Mouse (Mus musculus): ENCODE data around the gene Arhgap23. TPM values are rescaled to one million over a fixed set of nuclear protein-coding genes. Genes with fewer than 3 reads are reported as not detected.

The Arhgap23 gene
- polyA plus RNA-seq, 1 experiment, result 12.1 TPM

- Histone ChIP-seq H3K27ac (ENCODE audit: insufficient read depth, low read depth, low read length) (no peak overlapping the region), H3K36me3 (ENCODE audit: control insufficient read depth, insufficient read depth, low read length) (no peaks in the 10 kb centered on the region)
- 59% methylated on average over 24 of the region's 24 CpGs for WGBS
These were observed 94.6 kb downstream of the Arhgap23 start for GRCm38 (mm10) chr11:97509715-97510485.

GRCm38 (mm10) chr11:97510966-97511660, 95.8 kb downstream of the Arhgap23 start:
- no peak for TF ChIP-seq POLR2A (IDR thresholded peaks at IDR 0.05; ENCODE audit: low read depth, low read length)
- TF ChIP-seq CTCF (IDR thresholded peaks at IDR 0.05; ENCODE audit: extremely low read depth, insufficient read length, insufficient replicate concordance, low read depth, low read length), result peak; percentile 69
- no peak overlapping the region for H3K4me3 ChIP-seq (ENCODE audit: low read depth, low read length)
- peaks cover 3% of the 10 kb centered on the region; the same call in 1 of the 2 replicates for H3K27me3 ChIP-seq (ENCODE audit: control insufficient read depth, insufficient read depth, low read length)
- H3K36me3 ChIP-seq (ENCODE audit: control insufficient read depth, insufficient read depth, low read length), result no peaks in the 10 kb centered on the region
- H3K27ac ChIP-seq (ENCODE audit: insufficient read depth, low read depth, low read length), result no peak overlapping the region
- no peaks in the 10 kb centered on the region for H3K4me1 ChIP-seq (ENCODE audit: control insufficient read depth, insufficient read depth, insufficient read length, low read length)
- 30% methylated on average over 10 of the region's 10 CpGs for WGBS

More at GRCm38 (mm10) chr11:97509715-97510485, 94.6 kb downstream of the Arhgap23 start:
- H3K4me1 ChIP-seq (ENCODE audit: control insufficient read depth, insufficient read depth, insufficient read length, low read length), result no peaks in the 10 kb centered on the region
- TF ChIP-seq POLR2A (IDR thresholded peaks at IDR 0.05; ENCODE audit: low read depth, low read length) (no peak), CTCF (IDR thresholded peaks at IDR 0.05; ENCODE audit: extremely low read depth, insufficient read length, insufficient replicate concordance, low read depth, low read length) (no peak)
- H3K27me3 ChIP-seq (ENCODE audit: control insufficient read depth, insufficient read depth, low read length), result no peaks in the 10 kb centered on the region
- no peak overlapping the region for H3K4me3 ChIP-seq (ENCODE audit: low read depth, low read length)

GRCm38 (mm10) chr11:97511661-97512369, 96.5 kb downstream of the Arhgap23 start:
- TF ChIP-seq POLR2A (IDR thresholded peaks at IDR 0.05; ENCODE audit: low read depth, low read length) (no peak), CTCF (IDR thresholded peaks at IDR 0.05; ENCODE audit: extremely low read depth, insufficient read length, insufficient replicate concordance, low read depth, low read length) (no peak)
- 51% methylated on average over 13 of the region's 13 CpGs for WGBS
- Histone ChIP-seq H3K4me3 (ENCODE audit: low read depth, low read length) (peak overlapping the region; percentile 28), H3K4me1 (ENCODE audit: control insufficient read depth, insufficient read depth, insufficient read length, low read length) (no peaks in the 10 kb centered on the region), H3K27me3 (ENCODE audit: control insufficient read depth, insufficient read depth, low read length) (peaks cover 3% of the 10 kb centered on the region; the same call in 1 of the 2 replicates), H3K36me3 (ENCODE audit: control insufficient read depth, insufficient read depth, low read length) (no peaks in the 10 kb centered on the region), H3K27ac (ENCODE audit: insufficient read depth, low read depth, low read length) (no peak overlapping the region)

- Histone ChIP-seq H3K36me3 (ENCODE audit: control insufficient read depth, insufficient read depth, low read length) (no peaks in the 10 kb centered on the region), H3K4me3 (ENCODE audit: low read depth, low read length) (peak overlapping the region; percentile 28; the same call in 1 of the 2 replicates), H3K27me3 (ENCODE audit: control insufficient read depth, insufficient read depth, low read length) (peaks cover 3% of the 10 kb centered on the region; the same call in 1 of the 2 replicates), H3K4me1 (ENCODE audit: control insufficient read depth, insufficient read depth, insufficient read length, low read length) (no peaks in the 10 kb centered on the region), H3K27ac (ENCODE audit: insufficient read depth, low read depth, low read length) (no peak overlapping the region)
- TF ChIP-seq CTCF (IDR thresholded peaks at IDR 0.05; ENCODE audit: extremely low read depth, insufficient read length, insufficient replicate concordance, low read depth, low read length), result no peak
- no peak for TF ChIP-seq POLR2A (IDR thresholded peaks at IDR 0.05; ENCODE audit: low read depth, low read length)
- 77% methylated on average over 6 of the region's 6 CpGs for WGBS
These were observed 97.2 kb downstream of the Arhgap23 start for GRCm38 (mm10) chr11:97512511-97512910.

- Histone ChIP-seq H3K27me3 (ENCODE audit: control insufficient read depth, insufficient read depth, low read length) (peaks cover 3% of the 10 kb centered on the region; the same call in 1 of the 2 replicates), H3K4me3 (ENCODE audit: low read depth, low read length) (no peak overlapping the region), H3K27ac (ENCODE audit: insufficient read depth, low read depth, low read length) (no peak overlapping the region), H3K36me3 (ENCODE audit: control insufficient read depth, insufficient read depth, low read length) (no peaks in the 10 kb centered on the region), H3K4me1 (ENCODE audit: control insufficient read depth, insufficient read depth, insufficient read length, low read length) (no peaks in the 10 kb centered on the region)
- WGBS, result 84% methylated on average over 3 of the region's 3 CpGs
- TF ChIP-seq CTCF (IDR thresholded peaks at IDR 0.05; ENCODE audit: extremely low read depth, insufficient read length, insufficient replicate concordance, low read depth, low read length) (no peak), POLR2A (IDR thresholded peaks at IDR 0.05; ENCODE audit: low read depth, low read length) (no peak)
These were observed 97.7 kb downstream of the Arhgap23 start for GRCm38 (mm10) chr11:97513066-97513465.

GRCm38 (mm10) chr11:97520541-97520940, 105.2 kb downstream of the Arhgap23 start:
- WGBS, result 86% methylated on average over 7 of the region's 7 CpGs
- Histone ChIP-seq H3K27me3 (ENCODE audit: control insufficient read depth, insufficient read depth, low read length) (peaks cover 2% of the 10 kb centered on the region; the same call in 1 of the 2 replicates), H3K27ac (ENCODE audit: insufficient read depth, low read depth, low read length) (no peak overlapping the region), H3K36me3 (ENCODE audit: control insufficient read depth, insufficient read depth, low read length) (no peaks in the 10 kb centered on the region), H3K4me3 (ENCODE audit: low read depth, low read length) (no peak overlapping the region), H3K4me1 (ENCODE audit: control insufficient read depth, insufficient read depth, insufficient read length, low read length) (no peaks in the 10 kb centered on the region; the same call in 1 of the 2 replicates)
- TF ChIP-seq CTCF (IDR thresholded peaks at IDR 0.05; ENCODE audit: extremely low read depth, insufficient read length, insufficient replicate concordance, low read depth, low read length), result no peak
- TF ChIP-seq POLR2A (IDR thresholded peaks at IDR 0.05; ENCODE audit: low read depth, low read length), result no peak
